Mouse (Mus musculus) heart, postnatal 14 days (tissue): ENCODE measurements around the gene Cryzl2. TPM values are rescaled to one million over a fixed set of nuclear protein-coding genes. Genes with fewer than 3 reads are reported as not detected.

Source experiments
- DNase-seq, 2 experiments: peaks; one replicate each; pipeline ENCODE4 v3.0.0; 2021 to 2022
- intact Hi-C: fragments of 180-260 bp; cut with DNase I; formaldehyde crosslinking; loops from one replicate; pipeline ENCODE4 v1.15.1; 2025
- long read RNA-seq, 2 experiments: library from polyadenylated mRNA; stranded (forward); transcript quantifications; one replicate each; pipeline ENCODE4 v2.0.0; 2021
- total RNA-seq, 2 experiments: library from RNA; stranded (reverse); gene quantifications; 2 replicates each; pipeline ENCODE4 v1.2.3; 2021

Gene Cryzl2
- 10 to 100 TPM; 11.8 to 14.3 TPM for total RNA-seq
- long read RNA-seq, experiment 1, transcript Cryzl2-203 (8 exons, 778 nt), result minor isoform, 10 of 36 reads
- long read RNA-seq, experiment 1, transcript Cryzl2-201 (10 exons, 1,618 nt), result major isoform, 11 of 36 reads
- long read RNA-seq, experiment 1, partial matches to known transcripts, result 0 of 36 reads
- long read RNA-seq, experiment 1, other reads (novel, unspliced or antisense), result 13 of 36 reads
- long read RNA-seq, experiment 2, transcript Cryzl2-203 (8 exons, 778 nt), result minor isoform, 5 of 22 reads
- long read RNA-seq, experiment 2, transcript Cryzl2-201 (10 exons, 1,618 nt), result major isoform, 10 of 22 reads
- long read RNA-seq, experiment 2, partial matches to known transcripts, result 0 of 22 reads
- long read RNA-seq, experiment 2, other reads (novel, unspliced or antisense), result 7 of 22 reads

GRCm38 (mm10) chr1:157458421-157459208 is at the start of gene Cryzl2:
Cryzl2 (plus strand) TSS chr1:157458577.
- intact Hi-C loops, result loop anchor here (2.0 to 10.0 kb wide), 2 partner anchors 78 to 544 kb away; no protein-coding TSS in a partner anchor
- peak; percentile 89 to 91 for DNase-seq

DNA sequence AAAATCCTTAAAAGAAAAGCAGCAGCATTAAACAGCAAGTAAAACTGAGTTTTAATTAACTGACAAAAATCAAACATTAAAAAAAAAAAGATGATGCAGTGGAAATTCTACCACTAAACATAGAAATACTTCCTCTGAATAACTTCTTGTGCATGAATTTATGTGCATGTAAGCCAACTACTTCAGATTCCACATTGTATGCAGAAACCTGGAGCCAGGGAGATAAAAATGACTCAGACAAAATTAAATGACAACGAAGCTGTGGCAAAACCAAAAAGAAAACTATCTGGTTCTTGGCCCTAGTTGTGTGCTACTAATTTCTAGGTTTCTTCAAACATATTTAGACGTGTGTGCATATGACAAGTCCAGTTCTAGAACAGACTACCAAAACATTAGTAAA is 48.7 kb upstream of the Cryzl2 start:
- intact Hi-C loops, result loop anchor here (5.0 kb wide), 1 partner anchor 102 kb away; no protein-coding TSS in a partner anchor
- no peak for DNase-seq

DNA sequence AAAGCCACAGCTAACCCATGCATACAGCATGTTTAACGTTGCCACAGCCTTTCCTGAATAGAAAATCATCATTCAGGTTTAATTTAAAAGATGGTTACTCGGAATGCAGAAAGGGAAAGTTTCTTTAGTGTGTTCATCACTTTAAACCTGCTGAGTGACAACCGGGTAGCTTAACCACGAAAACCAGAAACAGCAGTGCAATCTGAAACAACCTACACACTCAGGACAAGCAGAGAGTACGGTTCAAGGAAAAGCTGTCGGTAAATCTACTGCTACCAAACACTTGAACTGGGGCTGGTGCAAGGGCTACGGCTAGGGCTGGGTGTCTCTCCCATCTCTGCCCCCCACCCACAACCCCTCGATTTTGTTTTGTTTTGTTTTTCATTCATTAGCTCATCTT is 47.4 kb upstream of the Cryzl2 start:
- DNase-seq, result no peak
- intact Hi-C loops, result loop anchor here (5.0 kb wide), 1 partner anchor 104 kb away; no protein-coding TSS in a partner anchor

DNA sequence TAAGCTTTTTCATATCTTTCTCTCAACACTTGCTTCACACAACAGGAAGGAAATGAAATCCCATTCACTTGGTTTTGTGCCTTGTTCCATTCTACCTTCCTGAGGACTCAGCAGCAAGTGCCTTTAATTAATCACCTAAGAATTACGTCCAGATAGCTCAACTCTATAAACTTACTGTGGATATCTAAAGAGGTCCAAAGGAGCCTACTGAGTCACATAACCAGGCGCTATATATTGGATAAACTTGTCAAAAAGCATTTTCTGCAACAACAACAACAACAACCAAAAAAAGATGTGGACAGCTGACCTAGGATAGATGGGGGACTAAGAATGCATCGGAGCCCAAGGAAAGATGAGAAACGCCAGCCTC is 47.1 kb upstream of the Cryzl2 start:
- DNase-seq, result no peak
- intact Hi-C loops, result loop anchor here (5.0 kb wide), 1 partner anchor 104 kb away; no protein-coding TSS in a partner anchor

DNA sequence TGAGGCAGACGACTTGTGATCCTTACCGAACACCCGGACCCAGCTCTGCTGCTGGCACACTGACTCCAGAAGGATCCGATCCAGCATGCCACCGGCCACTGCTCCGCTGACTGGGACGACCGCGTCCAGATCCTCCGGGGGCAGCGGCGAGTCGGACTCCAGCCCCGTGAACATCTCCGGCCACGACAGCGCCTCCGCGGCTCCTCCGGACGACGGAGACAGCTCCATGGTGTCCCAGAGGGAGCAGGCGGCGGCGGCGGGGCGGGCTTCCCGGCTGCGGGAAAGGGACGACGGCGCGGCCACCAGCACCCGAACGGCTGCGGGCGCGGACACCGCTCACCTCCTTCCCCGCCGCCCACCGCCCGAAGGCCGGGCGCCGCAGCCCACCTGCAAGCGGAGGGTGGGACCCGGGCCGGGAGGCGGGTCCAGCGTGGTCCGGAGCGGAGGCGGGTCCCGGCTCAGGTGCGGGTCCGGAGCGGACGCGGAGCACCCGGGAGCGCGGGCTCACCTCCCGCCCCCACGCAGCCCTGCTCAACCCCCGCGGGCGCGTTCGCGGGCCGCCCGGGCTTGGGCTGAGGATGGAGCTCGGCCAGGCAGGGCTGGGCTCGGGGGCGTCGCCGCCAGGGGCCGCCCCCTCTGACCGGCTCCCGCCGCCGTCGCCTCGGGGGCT is 46.5 kb upstream of the Cryzl2 start:
- intact Hi-C loops, result loop anchor here (5.0 kb wide), 1 partner anchor 105 kb away; no protein-coding TSS in a partner anchor
- DNase-seq, result peak; percentile 79 to 82

DNA sequence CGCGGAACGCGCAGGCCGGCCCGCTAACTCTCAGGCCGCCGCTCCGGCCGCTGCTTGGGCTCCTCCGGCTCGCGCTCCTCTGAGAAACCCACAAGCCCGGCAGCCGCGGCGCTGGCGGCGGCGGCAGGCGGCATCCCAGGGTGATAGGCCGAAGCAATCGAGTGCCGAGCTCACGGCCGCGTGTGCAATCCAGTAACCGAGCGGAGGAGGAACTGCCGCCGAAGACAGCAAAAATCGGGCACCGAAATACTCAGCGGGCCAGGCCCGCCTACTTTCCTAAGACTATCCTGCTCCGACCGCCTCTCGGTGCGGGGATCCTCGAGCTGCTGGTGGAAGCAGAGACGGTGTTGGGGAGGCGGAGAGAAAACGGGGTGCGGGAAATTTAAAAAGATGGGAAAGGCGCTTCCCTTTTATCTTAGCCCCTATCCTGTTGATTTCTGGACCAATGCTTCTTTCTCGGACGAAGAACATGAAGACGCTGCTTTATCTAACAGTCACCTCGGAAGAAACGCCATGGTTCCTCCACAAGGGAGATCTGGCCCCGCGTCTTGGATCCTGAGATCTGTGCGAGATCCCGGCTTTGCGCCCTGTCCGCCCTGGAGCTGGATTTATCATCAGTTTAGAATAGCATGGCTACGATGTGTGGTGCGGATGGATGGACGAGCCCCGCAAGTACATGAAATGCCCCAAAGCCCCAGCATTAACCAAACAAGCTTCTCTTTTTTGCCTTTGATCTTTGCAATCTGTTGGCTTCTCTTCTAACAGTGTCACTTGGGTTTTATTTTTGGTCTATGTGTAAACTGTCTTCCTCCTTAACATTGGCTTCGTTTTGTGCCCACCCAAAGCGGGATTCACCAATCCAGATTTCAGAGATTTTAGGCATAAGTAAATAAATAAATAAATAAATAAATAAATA is 45.7 kb upstream of the Cryzl2 start, which contains the start of gene Rasal2:
TSS of gene Rasal2 (minus strand) at position 142 of the 916 bp plus-strand sequence.
- intact Hi-C loops, result loop anchor here (5.0 kb wide), 1 partner anchor 105 kb away; no protein-coding TSS in a partner anchor
- DNase-seq, result peak; percentile 97 to 99

- intact Hi-C loops, result loop anchor here (2.0 kb wide), 1 partner anchor 33 kb away; no protein-coding TSS in a partner anchor
- DNase-seq, result no peak
These were observed 42.6 kb upstream of the Cryzl2 start for GRCm38 (mm10) chr1:157415771-157416170.

DNA sequence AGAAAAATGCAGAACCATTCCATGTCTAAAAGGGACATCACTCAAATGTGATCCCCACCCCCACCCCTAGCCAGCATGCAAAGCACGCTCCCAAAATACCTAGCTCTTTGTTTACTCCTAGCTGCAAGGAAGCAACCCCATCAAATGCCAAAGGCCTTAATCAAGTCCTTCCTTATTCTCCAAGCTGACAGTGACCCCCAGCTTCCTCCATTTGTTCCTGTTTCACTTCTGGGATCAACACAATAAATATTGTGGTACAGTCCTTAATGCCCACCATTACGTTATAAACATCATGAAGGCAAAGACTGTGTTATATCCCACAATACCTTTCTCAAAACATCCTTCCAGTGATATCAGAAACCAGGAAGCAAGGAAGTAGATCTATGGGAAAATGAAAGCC is 41.7 kb upstream of the Cryzl2 start:
- intact Hi-C loops, result loop anchor here (2.0 kb wide), 1 partner anchor 32 kb away; no protein-coding TSS in a partner anchor
- no peak for DNase-seq

- intact Hi-C loops, result loop anchor here (2.0 kb wide), 1 partner anchor 31 kb away; no protein-coding TSS in a partner anchor
- no peak for DNase-seq
These were observed 41.0 kb upstream of the Cryzl2 start for GRCm38 (mm10) chr1:157417414-157417813.

GRCm38 (mm10) chr1:157417861-157418260 is 40.5 kb upstream of the Cryzl2 start:
- intact Hi-C loops, result loop anchor here (2.0 kb wide), 2 partner anchors 21 to 31 kb away; no protein-coding TSS in a partner anchor

GRCm38 (mm10) chr1:157425741-157426427 is 32.5 kb upstream of the Cryzl2 start:
- DNase-seq, result peak in 1 of 2 experiments; percentile 28

More at GRCm38 (mm10) chr1:157417861-157418260, 40.5 kb upstream of the Cryzl2 start:
- DNase-seq, result peak; percentile 21 to 32

DNA sequence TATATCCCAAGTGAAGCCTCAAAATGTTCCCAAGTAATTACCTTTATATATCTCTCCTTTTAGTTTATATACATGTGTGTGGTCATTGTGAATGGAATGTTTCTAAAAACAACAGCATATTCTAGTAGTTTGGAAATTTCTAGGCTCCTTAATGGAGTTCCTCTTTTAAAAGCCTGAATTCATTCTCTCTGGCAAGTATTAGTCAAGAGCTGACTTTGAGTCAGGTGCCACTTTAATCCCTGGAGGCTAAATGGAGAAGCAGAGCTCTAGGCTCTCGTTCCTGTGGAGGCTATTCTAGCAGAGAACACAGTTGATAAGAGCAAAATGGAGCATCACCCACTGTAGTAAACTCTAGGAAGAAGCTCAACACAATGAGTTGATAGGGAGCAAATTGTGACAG is 31.4 kb upstream of the Cryzl2 start:
- intact Hi-C loops, result no loop called here

More at GRCm38 (mm10) chr1:157425741-157426427, 32.5 kb upstream of the Cryzl2 start:
- intact Hi-C loops, result loop anchor here (1.0 kb wide), 1 partner anchor 9 kb away; no protein-coding TSS in a partner anchor

GRCm38 (mm10) chr1:157427604-157428003 is 30.8 kb upstream of the Cryzl2 start:
- intact Hi-C loops, result no loop called here
- no peak for DNase-seq

More for the DNA sequence above, 31.4 kb upstream of the Cryzl2 start:
- DNase-seq, result no peak

DNA sequence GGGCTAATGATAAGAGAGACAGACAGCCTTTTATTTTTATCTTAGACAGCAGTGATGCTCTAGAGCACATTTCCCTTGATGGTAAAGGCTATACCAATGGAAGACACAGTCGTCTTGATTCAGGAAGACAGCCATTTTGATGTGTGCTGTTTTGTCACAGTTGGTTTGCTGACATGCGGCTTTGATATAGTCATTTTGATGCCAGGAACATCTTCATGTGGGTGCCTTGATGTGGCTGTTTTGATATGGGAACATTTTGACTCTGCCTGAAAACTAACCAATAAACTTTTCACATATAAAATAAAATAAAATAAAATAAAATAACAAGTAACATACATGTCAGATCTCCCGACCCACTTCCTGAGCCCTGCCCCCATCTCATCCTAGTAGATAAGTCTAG is 30.0 kb upstream of the Cryzl2 start:
- intact Hi-C loops, result no loop called here
- no peak for DNase-seq

DNA sequence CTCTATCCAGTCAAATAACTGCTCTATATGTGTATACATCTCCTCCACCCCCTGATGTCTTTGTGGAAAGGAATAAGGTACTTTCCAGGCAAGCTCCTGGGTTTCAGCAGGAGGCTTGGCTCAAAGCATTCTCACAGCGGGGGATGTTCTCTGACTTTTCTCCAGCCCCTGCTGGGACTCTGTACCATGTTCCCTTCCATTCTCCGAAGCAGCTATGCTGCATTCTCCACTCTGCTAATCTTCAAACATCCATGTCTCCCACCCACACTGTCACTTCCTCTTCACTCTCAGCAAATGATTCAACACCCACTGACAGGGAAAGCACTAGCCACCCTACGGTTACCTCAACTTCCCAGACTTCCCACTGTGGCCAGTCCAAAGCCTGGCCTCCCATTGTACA is 25.1 kb upstream of the Cryzl2 start:
- no peak for DNase-seq
- intact Hi-C loops, result no loop called here

DNA sequence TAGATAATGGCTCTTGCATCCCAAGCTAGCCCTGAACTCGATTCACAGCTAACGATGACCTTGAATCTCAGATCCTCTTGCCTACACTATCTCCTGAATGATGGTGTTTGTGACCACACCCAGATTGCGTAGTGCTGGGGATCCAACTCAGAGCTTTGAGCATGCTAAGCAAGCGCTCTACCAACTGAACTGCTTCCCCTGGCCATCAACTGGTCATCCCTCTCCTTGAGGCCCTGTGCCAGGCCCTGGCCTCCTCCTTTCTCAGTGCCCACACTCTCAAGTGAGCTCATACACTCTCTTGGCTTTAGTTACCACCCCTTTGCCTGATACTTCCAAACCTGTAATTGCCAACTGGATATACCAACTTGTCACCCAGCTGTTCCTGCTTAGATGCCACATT is 24.0 kb upstream of the Cryzl2 start:
- no peak for DNase-seq
- intact Hi-C loops, result no loop called here

GRCm38 (mm10) chr1:157435926-157436325 is 22.5 kb upstream of the Cryzl2 start:
- intact Hi-C loops, result loop anchor here (1.0 kb wide), 1 partner anchor 11 kb away; no protein-coding TSS in a partner anchor

GRCm38 (mm10) chr1:157438290-157438689 is 20.1 kb upstream of the Cryzl2 start:
- intact Hi-C loops, result loop anchor here (2.0 kb wide), 1 partner anchor 19 kb away; no protein-coding TSS in a partner anchor
- DNase-seq, result no peak

More at GRCm38 (mm10) chr1:157435926-157436325, 22.5 kb upstream of the Cryzl2 start:
- DNase-seq, result no peak
